Mouse (Mus musculus) ES-E14 (cell line): ENCODE measurements at regions not wholly inside any gene's neighbourhood (a gene's known extent, or its start where the extent isn't known, plus 50 kb on each side); places are given as distances from the start of the nearest gene placed in this dataset.

Experiments
- HCFC1 ChIP-seq: IDR thresholded peaks from 2 replicates; pipeline ENCODE4 v1.6.1; 2012; ENCODE audit warnings: low read length, inconsistent platforms, borderline replicate concordance; ENCODE audit not compliant: insufficient read depth
- MAFK ChIP-seq: IDR thresholded peaks from 2 replicates; pipeline ENCODE4 v1.6.1; 2014; ENCODE audit warnings: mild to moderate bottlenecking, low read depth, low read length, inconsistent platforms; ENCODE audit not compliant: insufficient read depth
- ZC3H11A ChIP-seq: IDR thresholded peaks from 2 replicates; pipeline ENCODE4 v1.6.1; 2012; ENCODE audit warnings: low read depth, mild to moderate bottlenecking, inconsistent platforms, low read length, borderline replicate concordance

- no peak for TF ChIP-seq ZC3H11A
- TF ChIP-seq HCFC1: no peak
- no peak for TF ChIP-seq MAFK
These were observed 54.4 kb upstream of the Krr1 start for GRCm38 (mm10) chr10:111918071-111918507.
